Comparison of ENCODE assay signal across 30 mouse cellular contexts in the genomic region with DNA sequence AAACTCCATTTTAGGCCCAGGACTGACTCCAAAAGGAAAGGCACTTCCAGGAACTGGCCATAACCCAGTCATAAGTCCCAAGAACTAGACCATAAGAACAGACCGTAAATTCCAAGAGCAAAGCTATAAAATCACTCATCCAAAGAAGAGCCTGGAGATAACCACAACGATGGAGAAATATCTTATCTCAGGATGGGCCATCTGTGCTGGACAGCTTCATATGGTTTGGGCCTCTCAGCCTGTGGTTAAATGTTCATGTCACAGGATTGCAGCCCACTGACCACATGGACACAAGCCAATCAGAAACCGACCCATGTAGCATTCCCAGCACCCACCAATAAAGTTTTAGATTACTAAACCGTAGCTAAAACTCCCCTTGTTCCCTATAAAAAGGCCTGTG.
"Had no signal": no experiment of that assay in that cellular context is flagged by ENCODE, and none has a peak within 500 bp of the region (broad histone marks: within the 10 kb centered on the region; RNA-seq: fewer than 3 reads in every experiment).

No protein-coding gene starts in this region.

- ATAC-seq: liver, embryonic 12.5 days; liver, postnatal 0 days; lung, postnatal 0 days; midbrain, embryonic 13.5 days; midbrain, embryonic 15.5 days; midbrain, embryonic 16.5 days had no signal

- H3K27me3 ChIP-seq: limb, embryonic 12.5 days; limb, embryonic 13.5 days; limb, embryonic 15.5 days; liver, embryonic 12.5 days; liver, embryonic 13.5 days; liver, embryonic 15.5 days; lung, embryonic 15.5 days; midbrain, embryonic 12.5 days; midbrain, embryonic 13.5 days; midbrain, embryonic 15.5 days; neural tube, embryonic 12.5 days; neural tube, embryonic 13.5 days had no signal

- H3K36me3 ChIP-seq: liver, embryonic 12.5 days; lung, embryonic 15.5 days had no signal

- DNase-seq: left cerebral cortex, postnatal 4 days; liver; liver, embryonic 13.5 days; liver, postnatal 0 days; lung, adult 18-20 months; lung, adult 2 months; lung, embryonic 14.5 days; lung, postnatal 10 days; lung, postnatal 14 days; lung, postnatal 36 days; lung, postnatal 4 days; midbrain, embryonic 14.5 days had no signal

- H3K4me3 ChIP-seq: limb, embryonic 10.5 days; limb, embryonic 12.5 days; limb, embryonic 13.5 days; limb, embryonic 15.5 days; liver, embryonic 12.5 days; liver, embryonic 13.5 days; liver, embryonic 15.5 days; lung, embryonic 15.5 days; megakaryocyte, embryonic 14.5 days; midbrain, embryonic 10.5 days; midbrain, embryonic 12.5 days; midbrain, embryonic 13.5 days; midbrain, embryonic 15.5 days; neural tube, embryonic 12.5 days; neural tube, embryonic 13.5 days had no signal

- H3K4me2 ChIP-seq: limb, embryonic 12.5 days; limb, embryonic 13.5 days; limb, embryonic 15.5 days; liver, embryonic 11.5 days; liver, embryonic 12.5 days; liver, embryonic 13.5 days; liver, embryonic 15.5 days; lung, embryonic 14.5 days; lung, embryonic 15.5 days; midbrain, embryonic 11.5 days; midbrain, embryonic 12.5 days; midbrain, embryonic 13.5 days; midbrain, embryonic 15.5 days; neural tube, embryonic 12.5 days; neural tube, embryonic 13.5 days had no signal
